Mouse (Mus musculus) adrenal gland, adult 10 weeks (tissue): Measurements from ENCODE around the gene Trim32. TPM values are rescaled to one million over a fixed set of nuclear protein-coding genes. Genes with fewer than 3 reads are reported as not detected.

Experiments
- polyA plus RNA-seq: library from polyadenylated mRNA; stranded (reverse); fragments of 350-450 nt; fragmentation: Illumina TruSeq; extraction: RNeasy Lipid Tissue Mini Kit (QIAGEN cat#74804); gene quantifications from one replicate; pipeline ENCODE4 v1.2.3, GENCODE M21; 2014; ENCODE audit warnings: low read depth, low replicate concordance

Trim32 gene
- 25.9 TPM for polyA plus RNA-seq

DNA sequence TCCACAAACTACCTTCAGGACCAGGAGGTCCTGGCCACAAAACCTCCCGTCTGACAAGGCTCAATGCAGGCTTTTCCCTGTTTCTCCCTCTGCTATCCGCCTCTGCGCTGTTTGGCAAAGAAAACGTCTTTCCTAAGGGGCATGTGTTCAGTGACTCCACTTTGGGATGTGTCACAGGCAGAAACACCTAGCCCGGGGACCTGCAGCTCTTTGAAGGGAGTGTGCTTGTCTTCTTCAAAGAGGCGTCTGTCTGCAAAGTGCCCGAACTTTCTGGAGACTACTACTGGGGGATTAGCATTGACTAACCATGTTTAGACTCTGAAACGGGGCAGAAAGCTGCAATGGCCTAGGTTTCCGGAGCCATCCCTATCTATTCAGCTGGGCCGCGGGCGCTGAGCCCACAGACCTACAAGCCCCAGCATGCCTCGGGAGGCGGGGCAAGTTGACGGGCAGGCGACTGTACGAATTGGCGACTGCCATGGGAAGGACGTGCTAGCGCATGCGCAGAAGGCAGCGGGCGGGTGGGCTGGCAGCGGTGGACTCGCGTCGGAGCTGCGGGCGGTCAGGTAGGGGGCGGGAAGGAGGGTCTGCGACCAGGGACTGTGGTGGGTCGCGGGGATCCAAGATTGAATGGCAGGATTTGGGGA lies at the start of gene Trim32:
TSS of gene Trim32 (plus strand) at position 483 of the 647 bp plus-strand sequence.

